ENCODE assay signal across 27 mouse cellular contexts in genomic region chr19:24102562-24103126, GRCm38 (mm10).
DNase-seq lines count a peak whose midpoint lies in the region; ATAC-seq and TF ChIP-seq lines count a peak whose summit lies in the region.
"Had no signal": no experiment of that assay in that cellular context is flagged by ENCODE, and none has a peak within 500 bp of the region (broad histone marks: within the 10 kb centered on the region; RNA-seq: fewer than 3 reads in every experiment).

No protein-coding gene starts in this region.

- peak; percentile 65; the same call in 1 of the 2 replicates for ATAC-seq in forebrain, embryonic 13.5 days
- no peak for ATAC-seq in forebrain, embryonic 11.5 days (replicated peaks; ENCODE audit: low FRiP score)
- ATAC-seq in forebrain, postnatal 0 days, result peak; percentile 90
- ATAC-seq: hindbrain, embryonic 16.5 days had no signal

- H3K4me2 ChIP-seq in forebrain, embryonic 13.5 days, result no peak overlapping the region
- H3K4me2 ChIP-seq in forebrain, embryonic 11.5 days (ENCODE audit: low read depth, low read length, severe bottlenecking), result no peak overlapping the region
- no peak overlapping the region for H3K4me2 ChIP-seq in forebrain, postnatal 0 days (ENCODE audit: low read depth)
- H3K4me2 ChIP-seq: embryonic facial prominence, embryonic 13.5 days; heart, embryonic 13.5 days; kidney, embryonic 15.5 days; liver, embryonic 15.5 days; lung, embryonic 14.5 days; neural tube, embryonic 15.5 days had no signal

- no peaks in the 10 kb centered on the region for H3K27me3 ChIP-seq in forebrain, embryonic 13.5 days
- no peaks in the 10 kb centered on the region for H3K27me3 ChIP-seq in forebrain, embryonic 11.5 days (ENCODE audit: control insufficient read depth, insufficient read depth, low read length)
- H3K27me3 ChIP-seq in forebrain, postnatal 0 days (ENCODE audit: insufficient read depth, low read length), result no peaks in the 10 kb centered on the region
- H3K27me3 ChIP-seq: embryonic facial prominence, embryonic 13.5 days; heart, embryonic 13.5 days; kidney, embryonic 15.5 days; liver, embryonic 15.5 days; neural tube, embryonic 15.5 days had no signal

- no peak overlapping the region for H3K27ac ChIP-seq in forebrain, embryonic 13.5 days
- no peak overlapping the region for H3K27ac ChIP-seq in forebrain, embryonic 11.5 days (ENCODE audit: low read depth, low read length)
- peak overlapping the region; percentile 15; the same call in 1 of the 2 replicates for H3K27ac ChIP-seq in forebrain, postnatal 0 days (ENCODE audit: low read depth, low read length)
- H3K27ac ChIP-seq: embryonic facial prominence, embryonic 13.5 days; heart, embryonic 13.5 days; kidney, embryonic 15.5 days; liver, embryonic 15.5 days; neural tube, embryonic 15.5 days; stomach, postnatal 0 days had no signal

- H3K4me1 ChIP-seq in forebrain, embryonic 13.5 days, result no peaks in the 10 kb centered on the region
- H3K4me1 ChIP-seq in forebrain, embryonic 11.5 days (replicated peaks; ENCODE audit: control insufficient read depth, insufficient read depth, low read length), result no peaks in the 10 kb centered on the region
- H3K4me1 ChIP-seq in forebrain, postnatal 0 days (ENCODE audit: insufficient read depth), result no peaks in the 10 kb centered on the region
- H3K4me1 ChIP-seq: liver, embryonic 15.5 days; neural tube, embryonic 15.5 days had no signal

- no peak overlapping the region for H3K9ac ChIP-seq in forebrain, embryonic 13.5 days
- no peak overlapping the region for H3K9ac ChIP-seq in forebrain, embryonic 11.5 days (ENCODE audit: low read length)
- no peak overlapping the region for H3K9ac ChIP-seq in forebrain, postnatal 0 days
- H3K9ac ChIP-seq: embryonic facial prominence, embryonic 13.5 days; kidney, embryonic 15.5 days; liver, embryonic 15.5 days; lung, embryonic 14.5 days; neural tube, embryonic 15.5 days had no signal

- H3K36me3 ChIP-seq in forebrain, embryonic 13.5 days (ENCODE audit: poor library complexity, severe bottlenecking), result peaks cover 43% of the 10 kb centered on the region
- H3K36me3 ChIP-seq in forebrain, embryonic 11.5 days (ENCODE audit: control insufficient read depth, insufficient read depth, low read length), result no peaks in the 10 kb centered on the region; the same call in 1 of the 2 replicates
- H3K36me3 ChIP-seq in forebrain, postnatal 0 days (ENCODE audit: insufficient read depth), result peaks cover 2% of the 10 kb centered on the region; the same call in 1 of the 2 replicates
- H3K36me3 ChIP-seq: G1E; neural tube, embryonic 15.5 days had no signal

- no peak overlapping the region for H3K4me3 ChIP-seq in forebrain, embryonic 13.5 days
- H3K4me3 ChIP-seq in forebrain, embryonic 11.5 days (ENCODE audit: low read depth, low read length), result no peak overlapping the region
- no peak overlapping the region for H3K4me3 ChIP-seq in forebrain, postnatal 0 days (ENCODE audit: low read depth, low read length)
- H3K4me3 ChIP-seq: embryonic facial prominence, embryonic 13.5 days; heart, embryonic 13.5 days; kidney, embryonic 15.5 days; liver, embryonic 15.5 days; neural tube, embryonic 15.5 days had no signal

- 93% methylated on average over 10 of the region's 10 CpGs for WGBS in forebrain, embryonic 13.5 days
- WGBS in forebrain, embryonic 11.5 days, result 92% methylated on average over 10 of the region's 10 CpGs
- 71% methylated on average over 10 of the region's 10 CpGs for WGBS in forebrain, postnatal 0 days

- TF ChIP-seq CTCF in forebrain, postnatal 0 days (IDR thresholded peaks at IDR 0.05; ENCODE audit: low read depth), result no peak

- H3K9me3 ChIP-seq in forebrain, embryonic 13.5 days (replicated peaks), result no peaks in the 10 kb centered on the region
- H3K9me3 ChIP-seq in forebrain, embryonic 11.5 days (ENCODE audit: control insufficient read depth, low read length), result no peaks in the 10 kb centered on the region
- H3K9me3 ChIP-seq in forebrain, postnatal 0 days (ENCODE audit: low read length), result no peaks in the 10 kb centered on the region
- H3K9me3 ChIP-seq: embryonic facial prominence, embryonic 13.5 days; G1E; heart, embryonic 13.5 days; kidney, embryonic 15.5 days; liver, embryonic 15.5 days; neural tube, embryonic 15.5 days had no signal

- DNase-seq in forebrain, embryonic 11.5 days (ENCODE audit: low spot score), result no peak
- DNase-seq in layer of hippocampus, adult 11-12 months (ENCODE audit: low spot score), result peak; percentile 49
- no peak for DNase-seq in layer of hippocampus, postnatal 10 days (ENCODE audit: low spot score in 2 of 2)
- DNase-seq in forebrain, postnatal 0 days, result peak; percentile 82
- peak; percentile 12 to 24 for DNase-seq in layer of hippocampus, postnatal 14 days (ENCODE audit: low spot score in 2 of 2)
- no peak for DNase-seq in natural killer cell, adult 2 months (ENCODE audit: low spot score in 2 of 2)
- no peak for DNase-seq in urinary bladder, postnatal 36 days (ENCODE audit: low spot score in 2 of 2)
- DNase-seq: adrenal gland, adult 8-10 months; cerebellum, adult 11-12 months; cerebellum, adult 9-11 months; heart, postnatal 10 days; kidney, adult 18-20 months; kidney, postnatal 25 days; liver; lung, embryonic 14.5 days; lung, postnatal 14 days; midbrain, embryonic 14.5 days; right cerebral cortex, postnatal 4 days had no signal

Comparison
In these comparisons a context has a peak if more than half of its experiments do, and no peak if none do; other contexts are left out.
1. DNase-seq: peak in layer of hippocampus, adult 11-12 months (single experiment), forebrain, postnatal 0 days (single experiment) and layer of hippocampus, postnatal 14 days (2 of 2); none in forebrain, embryonic 11.5 days (single experiment), layer of hippocampus, postnatal 10 days (0 of 2), natural killer cell, adult 2 months (0 of 2) and urinary bladder, postnatal 36 days (0 of 2).